Mouse (Mus musculus) lung, adult 18-20 months (tissue): ENCODE data around the gene Hltf.
"Not testable (repeated sequence)": the region's sequence is repeated elsewhere in the genome, so short reads cannot be mapped to it uniquely, and the experiment has no call there.

ENCODE experiments used
- DNase-seq, 2 experiments: peaks; one replicate each; pipeline ENCODE4 v3.0.0; 2022; ENCODE audit warnings: mixed read lengths in 2 of 2

Hltf gene

GRCm38 (mm10) chr3:20057306-20058196 lies at the start of gene Hltf:
Gene Hltf (plus strand): TSS chr3:20057811.
- peak; percentile 95 to 96 for DNase-seq

- no peak for DNase-seq
These were observed 47.1 kb upstream of the Hltf start for GRCm38 (mm10) chr3:20010464-20010863.

GRCm38 (mm10) chr3:20010905-20011304 lies 46.7 kb upstream of the Hltf start:
- not testable (repeated sequence) for DNase-seq

GRCm38 (mm10) chr3:20014454-20014853 lies 43.2 kb upstream of the Hltf start:
- no peak for DNase-seq

GRCm38 (mm10) chr3:20018076-20018475 lies 39.5 kb upstream of the Hltf start:
- no peak for DNase-seq

- no peak for DNase-seq
These were observed 33.8 kb upstream of the Hltf start for GRCm38 (mm10) chr3:20023832-20024231.

- no peak for DNase-seq
These were observed 31.1 kb upstream of the Hltf start for GRCm38 (mm10) chr3:20026481-20026880.

GRCm38 (mm10) chr3:20026996-20027689 lies 30.5 kb upstream of the Hltf start:
- DNase-seq: peak in 1 of 2 experiments; percentile 7

- no peak for DNase-seq
These were observed 29.8 kb upstream of the Hltf start for GRCm38 (mm10) chr3:20027788-20028187.

GRCm38 (mm10) chr3:20028640-20029039 lies 29.0 kb upstream of the Hltf start:
- DNase-seq: no peak

- no peak for DNase-seq
These were observed 26.8 kb upstream of the Hltf start for GRCm38 (mm10) chr3:20030807-20031206.

- no peak for DNase-seq
These were observed 23.6 kb upstream of the Hltf start for GRCm38 (mm10) chr3:20033761-20034718.

- peak; percentile 91 for DNase-seq
These were observed 22.7 kb upstream of the Hltf start, which contains the start of gene Hps3 for GRCm38 (mm10) chr3:20034719-20035404. Gene Hps3 (minus strand): TSS chr3:20035315.

GRCm38 (mm10) chr3:20036069-20036468 lies 21.5 kb upstream of the Hltf start:
- DNase-seq: no peak

- DNase-seq: not testable (repeated sequence)
These were observed 16.1 kb upstream of the Hltf start for GRCm38 (mm10) chr3:20041461-20041860.

GRCm38 (mm10) chr3:20044736-20045135 lies 12.9 kb upstream of the Hltf start:
- DNase-seq: not testable (repeated sequence)

GRCm38 (mm10) chr3:20058197-20058541 lies 558 bp downstream of the Hltf start:
- DNase-seq: no peak

- no peak for DNase-seq
These were observed 18.8 kb downstream of the Hltf start for GRCm38 (mm10) chr3:20076145-20077053.

- no peak for DNase-seq
These were observed 24.6 kb downstream of the Hltf start for GRCm38 (mm10) chr3:20082161-20082560.

- no peak for DNase-seq
These were observed 46.2 kb downstream of the Hltf start for GRCm38 (mm10) chr3:20103830-20104229.

- DNase-seq: no peak
These were observed 46.7 kb downstream of the Hltf start for GRCm38 (mm10) chr3:20104318-20104717.
